Mouse (Mus musculus) lung, embryonic 15.5 days (tissue): Measurements from ENCODE around the gene 4930407I10Rik. TPM values are rescaled to one million over a fixed set of nuclear protein-coding genes. Genes with fewer than 3 reads are reported as not detected.

Experiments
- polyA plus RNA-seq: library from polyadenylated mRNA; unstranded; fragments of >200 nt; fragmentation: Nextera tagmentation; extraction: Ambion mirVana; gene quantifications from 2 replicates; pipeline ENCODE4 v1.2.1, GENCODE M21; 2015

4930407I10Rik gene
- polyA plus RNA-seq, 1 experiment from 2014 or later, result not detected

Other genes with a start within 250 kb of the 4930407I10Rik start
- gene Tob2, start 200.4 kb upstream of the 4930407I10Rik start, polyA plus RNA-seq, result 27.0 and 29.1 TPM in 2 replicates
- gene Phf5a, start 187.2 kb upstream of the 4930407I10Rik start, polyA plus RNA-seq, result 172 and 183 TPM in 2 replicates
- gene Aco2, start 186.8 kb upstream of the 4930407I10Rik start, polyA plus RNA-seq, result 164 and 173 TPM in 2 replicates
- gene Polr3h, start 132.9 kb upstream of the 4930407I10Rik start, polyA plus RNA-seq, result 76.3 and 80.1 TPM in 2 replicates
- 9.0 and 11.2 TPM in 2 replicates for gene Csdc2, start 122.4 kb upstream of the 4930407I10Rik start, polyA plus RNA-seq
- gene Pmm1, start 98.2 kb upstream of the 4930407I10Rik start, polyA plus RNA-seq, result 37.1 and 39.1 TPM in 2 replicates
- not detected in 2 replicates for gene 1700029P11Rik, start 78.6 kb upstream of the 4930407I10Rik start, polyA plus RNA-seq
- 86.3 and 93.0 TPM in 2 replicates for gene Xrcc6, start 71.3 kb upstream of the 4930407I10Rik start, polyA plus RNA-seq
- 20.5 and 25.1 TPM in 2 replicates for gene Desi1, start 25.3 kb upstream of the 4930407I10Rik start, polyA plus RNA-seq
- 296 and 301 TPM in 2 replicates for gene Snu13, start 11.6 kb upstream of the 4930407I10Rik start, polyA plus RNA-seq
- 0.04 TPM in 1 of 2 replicates, not detected in the other for gene Mei1, start 10.8 kb downstream of the 4930407I10Rik start, polyA plus RNA-seq
- gene Ccdc134, start 68.8 kb downstream of the 4930407I10Rik start, polyA plus RNA-seq, result 19.4 and 20.9 TPM in 2 replicates
- gene Srebf2, start 88.0 kb downstream of the 4930407I10Rik start, polyA plus RNA-seq, result 126 and 132 TPM in 2 replicates
- 1.1 and 1.3 TPM in 2 replicates for gene Shisa8, start 153.7 kb downstream of the 4930407I10Rik start, polyA plus RNA-seq
- gene Tnfrsf13c, start 165.2 kb downstream of the 4930407I10Rik start, polyA plus RNA-seq, result 0.12 TPM in 1 of 2 replicates, not detected in the other
- 71.6 and 74.5 TPM in 2 replicates for gene Cenpm, start 185.6 kb downstream of the 4930407I10Rik start, polyA plus RNA-seq
- not detected in 2 replicates for gene 1500009C09Rik, start 193.2 kb downstream of the 4930407I10Rik start, polyA plus RNA-seq
- 4.1 and 6.3 TPM in 2 replicates for gene Sept3, start 215.7 kb downstream of the 4930407I10Rik start, polyA plus RNA-seq
- gene Wbp2nl, start 239.8 kb downstream of the 4930407I10Rik start, polyA plus RNA-seq, result 0.37 and 0.40 TPM in 2 replicates